Mouse (Mus musculus) brain, embryonic 14.5 days (tissue): ENCODE measurements around the gene Gas2l3. TPM values are rescaled to one million over a fixed set of nuclear protein-coding genes. Genes with fewer than 3 reads are reported as not detected.

Source experiments
- DNase-seq: peaks from one replicate; pipeline ENCODE4 v3.0.0-alpha.2; 2011; ENCODE audit warnings: low read depth
- CTCF ChIP-seq: fragments of 200-500 bp; IDR thresholded peaks from 2 replicates; pipeline ENCODE4 v1.5.1; 2012; ENCODE audit warnings: inconsistent platforms, mild to moderate bottlenecking, moderate library complexity, borderline replicate concordance; ENCODE audit not compliant: insufficient read depth, insufficient read length; ENCODE audit errors: extremely low read depth
- POLR2A ChIP-seq: fragments of 200-500 bp; IDR thresholded peaks from 2 replicates; pipeline ENCODE4 v1.6.1; 2012; ENCODE audit warnings: mild to moderate bottlenecking, inconsistent platforms, borderline replicate concordance; ENCODE audit not compliant: poor library complexity, insufficient read depth, insufficient read length, severe bottlenecking; ENCODE audit errors: extremely low read depth
- polyA plus RNA-seq: library from polyadenylated mRNA; depleted of rRNA; stranded (reverse); fragments of >200 nt; gene quantifications from 2 replicates; pipeline ENCODE4 v1.2.3, GENCODE M21; 2012

The Gas2l3 gene
- polyA plus RNA-seq, 1 experiment = 3.6 TPM

DNA sequence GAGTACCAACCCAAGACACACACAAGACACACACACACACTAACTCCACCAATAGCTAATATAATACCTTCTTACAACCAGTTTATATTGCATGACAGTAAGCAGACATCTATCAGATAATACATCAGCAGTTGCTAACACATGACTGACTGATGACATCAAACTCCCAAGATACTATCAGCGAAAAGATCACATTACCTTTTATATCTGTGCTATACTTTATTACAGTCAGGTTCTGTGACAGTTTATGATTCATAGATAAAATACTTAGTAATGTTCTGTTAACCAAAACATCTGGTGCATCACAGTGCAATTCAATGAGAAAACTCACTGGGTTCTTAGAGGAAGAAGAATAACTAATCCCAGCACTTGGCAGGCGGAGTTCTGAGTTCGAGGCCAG is 1.8 kb downstream of the Gas2l3 start:
- no peak for DNase-seq
- no peak for TF ChIP-seq CTCF
- no peak for TF ChIP-seq POLR2A

- no peak for DNase-seq
- TF ChIP-seq CTCF (no peak), POLR2A (no peak)
Observed at GRCm38 (mm10) chr10:89439380-89439779, 4.4 kb downstream of the Gas2l3 start.

- peak; percentile 36 for DNase-seq
- no peak for TF ChIP-seq CTCF
- TF ChIP-seq POLR2A = no peak
Observed at GRCm38 (mm10) chr10:89437996-89438395, 5.8 kb downstream of the Gas2l3 start.

DNA sequence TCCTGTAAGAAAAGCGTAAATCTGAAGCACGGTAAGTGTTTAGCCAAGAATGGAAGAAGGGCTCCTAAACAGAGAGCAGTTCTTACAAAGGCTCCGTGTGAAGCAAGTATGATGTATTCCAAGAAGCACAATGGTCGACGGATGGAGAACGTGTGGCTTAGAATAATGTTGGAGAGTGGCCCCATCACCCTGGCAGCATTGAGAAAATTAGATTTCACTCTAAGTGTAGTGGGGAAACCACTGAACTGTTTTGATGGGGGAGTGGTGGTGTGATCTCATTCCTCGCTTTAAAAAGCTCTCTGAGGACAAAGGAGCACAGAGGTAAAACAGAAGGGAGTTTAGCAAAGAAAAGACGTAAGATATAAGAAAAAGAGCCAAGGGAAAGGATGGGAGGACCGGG is 6.3 kb downstream of the Gas2l3 start:
- DNase-seq = peak; percentile 75
- TF ChIP-seq CTCF (no peak), POLR2A (no peak)

DNA sequence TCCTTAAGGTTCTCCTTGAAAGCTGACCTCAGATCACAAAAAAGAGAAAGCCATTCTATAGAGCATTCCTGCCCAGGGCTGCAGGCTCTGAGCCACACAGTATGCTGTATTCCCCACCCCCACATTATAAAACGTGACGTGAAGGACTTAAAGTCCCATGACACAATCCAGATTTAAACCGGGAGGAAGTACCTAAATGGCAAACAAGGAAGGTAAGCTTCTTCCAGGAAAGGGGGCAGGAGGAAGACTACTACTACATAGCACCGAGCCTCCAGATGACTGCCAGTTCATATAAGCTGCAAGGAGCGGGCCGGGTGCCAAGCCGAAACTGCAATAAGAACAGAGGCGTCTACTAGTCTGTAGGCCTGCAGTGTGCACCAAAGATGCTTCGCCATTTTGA is 7.8 kb downstream of the Gas2l3 start:
- TF ChIP-seq CTCF (no peak), POLR2A (no peak)
- DNase-seq = peak; percentile 79

GRCm38 (mm10) chr10:89435413-89435812 is 8.4 kb downstream of the Gas2l3 start:
- TF ChIP-seq CTCF (no peak), POLR2A (no peak)
- peak; percentile 21 for DNase-seq

- DNase-seq = peak; percentile 87
- TF ChIP-seq CTCF (no peak), POLR2A (no peak)
Observed at GRCm38 (mm10) chr10:89434509-89435210, 9.1 kb downstream of the Gas2l3 start.

DNA sequence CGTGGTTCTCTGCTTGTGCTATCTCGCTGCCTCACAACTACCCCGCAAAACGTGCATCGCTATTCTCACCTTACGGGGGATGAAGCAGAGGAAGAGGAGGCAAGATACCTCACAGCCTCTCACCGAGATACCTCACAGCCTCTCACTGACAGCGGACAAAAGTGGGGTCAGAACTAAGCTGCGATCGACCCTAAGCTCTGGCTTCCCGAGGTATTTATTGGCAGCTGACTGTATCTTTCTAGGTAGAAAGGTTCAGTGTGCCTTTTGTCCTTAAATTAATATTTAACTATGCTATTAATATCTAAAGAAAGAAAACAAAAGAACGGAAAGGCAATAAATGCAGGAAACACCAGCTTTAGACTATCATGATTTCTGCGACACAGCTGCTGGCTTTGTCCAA is 11.0 kb downstream of the Gas2l3 start:
- TF ChIP-seq POLR2A = no peak
- TF ChIP-seq CTCF = no peak
- no peak for DNase-seq

DNA sequence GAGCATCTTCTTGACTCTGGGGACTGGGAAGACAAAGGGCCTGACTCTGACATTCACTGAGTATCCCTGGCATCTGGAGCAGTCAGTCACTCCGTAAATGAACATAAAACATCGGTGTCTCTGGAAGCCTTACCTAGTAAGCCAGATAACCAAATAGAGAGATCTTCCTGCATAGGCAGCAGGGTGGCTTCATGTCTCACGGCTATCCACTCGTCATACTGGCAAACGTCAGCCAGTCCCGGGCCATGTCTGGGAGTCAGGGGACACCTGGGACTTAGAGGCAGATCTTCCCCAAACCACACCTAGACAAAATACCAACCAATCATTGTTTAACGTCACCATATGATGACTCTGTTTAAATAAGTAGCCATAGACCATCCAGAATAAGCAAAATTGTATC is 13.0 kb downstream of the Gas2l3 start:
- TF ChIP-seq POLR2A = no peak

GRCm38 (mm10) chr10:89424800-89425393 is 18.9 kb downstream of the Gas2l3 start:
- DNase-seq = peak; percentile 37
- TF ChIP-seq CTCF (no peak), POLR2A (no peak)

More for the DNA sequence above, 13.0 kb downstream of the Gas2l3 start:
- DNase-seq = no peak

DNA sequence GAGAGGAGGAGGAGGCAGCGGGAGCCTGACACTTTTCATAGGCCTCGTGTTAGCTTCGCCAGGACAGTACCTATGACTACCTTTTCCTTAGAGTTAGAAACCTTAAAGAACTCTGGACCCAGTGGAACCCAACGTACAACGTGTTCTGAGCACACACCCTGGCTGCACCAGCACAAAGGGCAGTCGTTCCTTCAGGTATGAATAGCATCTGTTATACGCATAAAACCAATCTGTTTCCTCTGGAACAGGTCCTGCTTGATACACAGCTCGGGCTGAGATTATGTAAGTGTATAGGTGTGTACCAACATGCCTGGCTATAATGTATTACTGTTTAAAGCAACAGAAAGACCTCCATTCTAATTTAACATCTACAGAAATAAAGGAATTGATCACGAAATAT is 19.6 kb downstream of the Gas2l3 start:
- no peak for TF ChIP-seq CTCF
- no peak for TF ChIP-seq POLR2A
- DNase-seq = no peak

GRCm38 (mm10) chr10:89423164-89423778 is 20.5 kb downstream of the Gas2l3 start:
- no peak for TF ChIP-seq POLR2A
- no peak for TF ChIP-seq CTCF
- no peak for DNase-seq

DNA sequence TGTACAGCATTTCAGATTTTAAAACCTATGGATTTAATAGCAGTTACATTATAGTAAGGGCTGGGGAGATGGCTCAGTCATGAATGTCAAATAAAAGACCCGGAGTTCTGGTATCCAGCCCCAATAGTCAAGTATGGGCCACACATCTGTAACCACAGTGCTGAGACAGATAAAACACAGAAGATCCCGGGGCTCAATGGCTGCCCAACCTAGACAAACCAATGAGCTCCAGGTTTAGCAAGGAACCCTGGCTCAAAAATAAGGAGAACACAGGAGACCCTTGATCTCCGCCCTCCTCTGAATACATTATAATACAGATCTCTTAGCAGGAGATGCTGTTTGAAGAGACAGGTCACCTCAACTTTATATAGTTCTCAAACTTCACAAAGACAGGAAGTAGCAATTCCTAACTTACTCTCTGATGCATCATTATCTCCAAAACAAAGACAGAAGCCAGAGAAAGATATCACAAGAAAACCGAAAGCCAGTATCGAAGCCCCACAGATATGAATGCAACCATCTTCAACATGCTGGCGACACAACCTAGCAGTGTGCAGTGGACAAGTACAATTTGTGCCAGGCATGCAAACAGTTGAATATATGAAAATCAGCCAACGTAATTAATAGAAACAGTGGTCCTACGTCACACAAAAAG is 21.1 kb downstream of the Gas2l3 start:
- TF ChIP-seq POLR2A (no peak), CTCF (no peak)
- no peak for DNase-seq

DNA sequence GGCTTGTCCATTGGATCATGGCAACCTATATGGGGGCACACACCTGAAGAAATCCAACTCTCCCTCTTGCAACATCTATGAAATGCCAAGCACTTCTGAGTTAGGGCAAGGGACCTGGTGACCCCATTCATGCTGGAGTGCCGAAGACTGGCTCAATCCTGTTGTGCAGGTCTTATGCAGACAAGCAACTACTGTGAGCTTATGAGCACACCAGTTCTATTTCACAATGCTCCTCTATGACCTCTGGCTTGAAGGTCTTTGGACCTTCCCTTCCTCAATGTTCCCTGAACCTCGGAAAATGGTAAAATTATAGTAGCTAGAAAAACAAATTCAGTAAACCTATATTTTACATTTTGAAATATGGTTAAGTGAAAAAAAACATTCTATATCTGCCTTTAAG is 25.8 kb downstream of the Gas2l3 start:
- DNase-seq = no peak
- TF ChIP-seq CTCF = no peak

GRCm38 (mm10) chr10:89415478-89415877 is 28.3 kb downstream of the Gas2l3 start:
- TF ChIP-seq CTCF (no peak), POLR2A (no peak)
- no peak for DNase-seq
